29 mouse cellular contexts compared by ENCODE assay signal in genomic region chr6:29821770-29822169, GRCm38 (mm10). TPM values are rescaled to one million over a fixed set of nuclear protein-coding genes. Genes with fewer than 3 reads are reported as not detected.
DNase-seq lines count a peak whose midpoint lies in the region; ATAC-seq and TF ChIP-seq lines count a peak whose summit lies in the region.
"Had no signal": no experiment of that assay in that cellular context is flagged by ENCODE, and none has a peak within 500 bp of the region (broad histone marks: within the 10 kb centered on the region; RNA-seq: fewer than 3 reads in every experiment).

No protein-coding gene starts in this region.

- no peak overlapping the region for H3K9ac ChIP-seq in forebrain, postnatal 0 days
- H3K9ac ChIP-seq in forebrain, embryonic 15.5 days (replicated peaks) = no peak overlapping the region
- no peak overlapping the region for H3K9ac ChIP-seq in stomach, embryonic 15.5 days
- no peak overlapping the region for H3K9ac ChIP-seq in stomach, postnatal 0 days (ENCODE audit: low read length)
- H3K9ac ChIP-seq in stomach, embryonic 16.5 days (ENCODE audit: low read length) = no peak overlapping the region
- H3K9ac ChIP-seq: forebrain, embryonic 12.5 days; heart, embryonic 13.5 days; hindbrain, embryonic 15.5 days had no signal

- no peak overlapping the region for H3K4me3 ChIP-seq in forebrain, postnatal 0 days (ENCODE audit: low read depth, low read length)
- H3K4me3 ChIP-seq in forebrain, embryonic 15.5 days = no peak overlapping the region
- no peak overlapping the region for H3K4me3 ChIP-seq in stomach, embryonic 15.5 days (replicated peaks)
- H3K4me3 ChIP-seq in stomach, postnatal 0 days (ENCODE audit: low read depth, low read length) = no peak overlapping the region
- no peak overlapping the region for H3K4me3 ChIP-seq in stomach, embryonic 16.5 days (replicated peaks; ENCODE audit: low read length)
- H3K4me3 ChIP-seq: erythroblast, embryonic 14.5 days; forebrain, embryonic 12.5 days; heart, embryonic 10.5 days; heart, embryonic 13.5 days; hindbrain, embryonic 15.5 days had no signal

- WGBS in forebrain, postnatal 0 days = 57% methylated on average over 1 of the region's 1 CpGs
- WGBS in forebrain, embryonic 15.5 days = 57% methylated on average over 1 of the region's 1 CpGs
- WGBS in stomach, embryonic 15.5 days = 59% methylated on average over 1 of the region's 1 CpGs
- 50% methylated on average over 1 of the region's 1 CpGs for WGBS in stomach, postnatal 0 days
- 67% methylated on average over 1 of the region's 1 CpGs for WGBS in stomach, embryonic 16.5 days

- H3K27me3 ChIP-seq in forebrain, postnatal 0 days (ENCODE audit: insufficient read depth, low read length) = no peaks in the 10 kb centered on the region
- no peaks in the 10 kb centered on the region for H3K27me3 ChIP-seq in forebrain, embryonic 15.5 days
- no peaks in the 10 kb centered on the region for H3K27me3 ChIP-seq in stomach, embryonic 15.5 days (replicated peaks)
- H3K27me3 ChIP-seq in stomach, postnatal 0 days (ENCODE audit: control insufficient read depth, insufficient read depth, low read length) = no peaks in the 10 kb centered on the region
- H3K27me3 ChIP-seq in stomach, embryonic 16.5 days (ENCODE audit: control insufficient read depth, insufficient read depth, low read length) = no peaks in the 10 kb centered on the region
- H3K27me3 ChIP-seq: CH12.LX; forebrain, embryonic 12.5 days; heart, embryonic 13.5 days; hindbrain, embryonic 15.5 days; Patski had no signal

- H3K9me3 ChIP-seq in forebrain, postnatal 0 days (ENCODE audit: low read length) = no peaks in the 10 kb centered on the region
- H3K9me3 ChIP-seq in forebrain, embryonic 15.5 days = no peaks in the 10 kb centered on the region
- H3K9me3 ChIP-seq in stomach, embryonic 15.5 days = no peaks in the 10 kb centered on the region
- no peaks in the 10 kb centered on the region for H3K9me3 ChIP-seq in stomach, postnatal 0 days (ENCODE audit: control insufficient read depth, low read length)
- H3K9me3 ChIP-seq in stomach, embryonic 16.5 days (replicated peaks; ENCODE audit: control insufficient read depth, low read length) = no peaks in the 10 kb centered on the region
- H3K9me3 ChIP-seq: forebrain, embryonic 12.5 days; G1E; heart, embryonic 10.5 days; heart, embryonic 13.5 days; hindbrain, embryonic 15.5 days had no signal

- H3K27ac ChIP-seq in forebrain, postnatal 0 days (ENCODE audit: low read depth, low read length) = no peak overlapping the region
- H3K27ac ChIP-seq in forebrain, embryonic 15.5 days (replicated peaks) = no peak overlapping the region
- no peak overlapping the region for H3K27ac ChIP-seq in stomach, embryonic 15.5 days
- no peak overlapping the region for H3K27ac ChIP-seq in stomach, postnatal 0 days (replicated peaks)
- no peak overlapping the region for H3K27ac ChIP-seq in stomach, embryonic 16.5 days (ENCODE audit: low read length)
- H3K27ac ChIP-seq: forebrain, embryonic 12.5 days; heart, embryonic 10.5 days; heart, embryonic 13.5 days; hindbrain, embryonic 15.5 days had no signal

- peak; percentile 36 for DNase-seq in adrenal gland, postnatal 14 days
- DNase-seq in adrenal gland, adult 18-20 months (ENCODE audit: low spot score in 2 of 2) = no peak
- DNase-seq in forebrain, postnatal 0 days = no peak
- DNase-seq in stomach, postnatal 0 days (ENCODE audit: low spot score) = no peak
- no peak for DNase-seq in c-Kit-positive CD71-positive TER-119-positive erythroid progenitor cells, embryonic 14.5 days (ENCODE audit: low spot score)
- DNase-seq: adrenal gland, postnatal 36 days; B cell, adult 2 months; cerebellum, adult 11 months; cerebellum, adult 2 months; cerebellum, adult 9-11 months; cerebellum, postnatal 25 days; embryo, embryonic 11 days; gastrocnemius, postnatal 25 days; heart, adult 18-20 months; heart, postnatal 14 days; heart, postnatal 4 days; kidney, adult 2 months had no signal

- H3K36me3 ChIP-seq in forebrain, postnatal 0 days (ENCODE audit: insufficient read depth) = no peaks in the 10 kb centered on the region
- H3K36me3 ChIP-seq in forebrain, embryonic 15.5 days = no peaks in the 10 kb centered on the region
- H3K36me3 ChIP-seq in stomach, embryonic 15.5 days = no peaks in the 10 kb centered on the region
- H3K36me3 ChIP-seq in stomach, postnatal 0 days (ENCODE audit: control insufficient read depth, insufficient read depth, low read length) = no peaks in the 10 kb centered on the region
- H3K36me3 ChIP-seq in stomach, embryonic 16.5 days (ENCODE audit: control insufficient read depth, insufficient read depth, low read length) = no peaks in the 10 kb centered on the region
- H3K36me3 ChIP-seq: forebrain, embryonic 12.5 days; heart, embryonic 10.5 days; hindbrain, embryonic 15.5 days had no signal

- ATAC-seq in forebrain, postnatal 0 days = peak; percentile 25; the same call in 1 of the 2 replicates
- no peak for ATAC-seq in forebrain, embryonic 15.5 days (replicated peaks)
- peak; percentile 63 for ATAC-seq in stomach, embryonic 15.5 days (ENCODE audit: insufficient read depth, low FRiP score, low read depth)
- no peak for ATAC-seq in stomach, postnatal 0 days (ENCODE audit: low FRiP score, low TSS enrichment)
- ATAC-seq in stomach, embryonic 16.5 days (ENCODE audit: insufficient read depth, low FRiP score) = peak; percentile 76
- ATAC-seq: intestine, postnatal 0 days; Patski had no signal

- no peak for TF ChIP-seq EP300 in stomach, postnatal 0 days (optimal IDR thresholded peaks at IDR 0.05)

- no peak for TF ChIP-seq CTCF in forebrain, postnatal 0 days (IDR thresholded peaks at IDR 0.05; ENCODE audit: low read depth)
- no peak for TF ChIP-seq CTCF in stomach, postnatal 0 days (IDR thresholded peaks at IDR 0.05; ENCODE audit: low read depth)

- H3K4me2 ChIP-seq in forebrain, postnatal 0 days (ENCODE audit: low read depth) = no peak overlapping the region
- H3K4me2 ChIP-seq in forebrain, embryonic 15.5 days (replicated peaks) = no peak overlapping the region
- H3K4me2 ChIP-seq in stomach, embryonic 15.5 days = no peak overlapping the region
- H3K4me2 ChIP-seq in stomach, postnatal 0 days (replicated peaks; ENCODE audit: low read depth) = no peak overlapping the region
- H3K4me2 ChIP-seq in stomach, embryonic 16.5 days (ENCODE audit: low read depth, low read length) = no peak overlapping the region
- H3K4me2 ChIP-seq: forebrain, embryonic 12.5 days; heart, embryonic 13.5 days; hindbrain, embryonic 15.5 days had no signal

- H3K4me1 ChIP-seq in forebrain, postnatal 0 days (ENCODE audit: insufficient read depth) = no peaks in the 10 kb centered on the region
- H3K4me1 ChIP-seq in forebrain, embryonic 15.5 days = no peaks in the 10 kb centered on the region
- H3K4me1 ChIP-seq in stomach, embryonic 15.5 days = no peaks in the 10 kb centered on the region
- no peaks in the 10 kb centered on the region for H3K4me1 ChIP-seq in stomach, postnatal 0 days (replicated peaks; ENCODE audit: control insufficient read depth, insufficient read depth)
- peaks cover 2% of the 10 kb centered on the region; the same call in 1 of the 2 replicates for H3K4me1 ChIP-seq in stomach, embryonic 16.5 days (ENCODE audit: control insufficient read depth, insufficient read depth, low read length)
- H3K4me1 ChIP-seq: forebrain, embryonic 12.5 days; heart, embryonic 10.5 days; heart, embryonic 13.5 days; hindbrain, embryonic 15.5 days had no signal

RNA-seq across cellular contexts. Expression of gene Ahcyl2, which starts 54.0 kb away (rescaled TPM):
- 102 and 103 TPM in 2 replicates for total RNA-seq in adrenal gland, postnatal 14 days (2021)
- total RNA-seq in adrenal gland, adult 18-20 months (2021) = 100 to 1,000 TPM; 124 to 260 TPM
- total RNA-seq in forebrain, postnatal 0 days (2014; rRNA removed) = 44.6 and 48.3 TPM in 2 replicates
- 9.0 and 13.6 TPM in 2 replicates for polyA plus RNA-seq in forebrain, postnatal 0 days (2015; fragmentation: Nextera tagmentation; extraction: Ambion mirVana)
- 12.9 and 13.0 TPM in 2 replicates for polyA plus RNA-seq in forebrain, embryonic 15.5 days (2015; fragmentation: Nextera tagmentation; extraction: Ambion mirVana)
- polyA plus RNA-seq in stomach, embryonic 15.5 days (2015; fragmentation: Nextera tagmentation; extraction: Ambion mirVana) = 30.2 and 40.3 TPM in 2 replicates
- 51.9 and 54.6 TPM in 2 replicates for polyA plus RNA-seq in stomach, postnatal 0 days (2015; fragmentation: Nextera tagmentation; extraction: Ambion mirVana)
- 45.8 and 48.0 TPM in 2 replicates for polyA plus RNA-seq in stomach, embryonic 16.5 days (2015; fragmentation: Nextera tagmentation; extraction: Ambion mirVana)

Comparison
In these comparisons a context has a peak if more than half of its experiments do, and no peak if none do; other contexts are left out.
1. ATAC-seq: peak in forebrain, postnatal 0 days (single experiment), stomach, embryonic 15.5 days (single experiment) and stomach, embryonic 16.5 days (single experiment); none in forebrain, embryonic 15.5 days (single experiment) and stomach, postnatal 0 days (single experiment).